Mouse (Mus musculus): Measurements from ENCODE around the gene Shc1. TPM values are rescaled to one million over a fixed set of nuclear protein-coding genes. Genes with fewer than 3 reads are reported as not detected.
A peak's percentile ranks its signal among the peaks of the same experiment; 100 is the strongest.

Shc1 gene
- total RNA-seq, 2 experiments from 2014 or later, result 42.9 to 55.1 TPM

DNA sequence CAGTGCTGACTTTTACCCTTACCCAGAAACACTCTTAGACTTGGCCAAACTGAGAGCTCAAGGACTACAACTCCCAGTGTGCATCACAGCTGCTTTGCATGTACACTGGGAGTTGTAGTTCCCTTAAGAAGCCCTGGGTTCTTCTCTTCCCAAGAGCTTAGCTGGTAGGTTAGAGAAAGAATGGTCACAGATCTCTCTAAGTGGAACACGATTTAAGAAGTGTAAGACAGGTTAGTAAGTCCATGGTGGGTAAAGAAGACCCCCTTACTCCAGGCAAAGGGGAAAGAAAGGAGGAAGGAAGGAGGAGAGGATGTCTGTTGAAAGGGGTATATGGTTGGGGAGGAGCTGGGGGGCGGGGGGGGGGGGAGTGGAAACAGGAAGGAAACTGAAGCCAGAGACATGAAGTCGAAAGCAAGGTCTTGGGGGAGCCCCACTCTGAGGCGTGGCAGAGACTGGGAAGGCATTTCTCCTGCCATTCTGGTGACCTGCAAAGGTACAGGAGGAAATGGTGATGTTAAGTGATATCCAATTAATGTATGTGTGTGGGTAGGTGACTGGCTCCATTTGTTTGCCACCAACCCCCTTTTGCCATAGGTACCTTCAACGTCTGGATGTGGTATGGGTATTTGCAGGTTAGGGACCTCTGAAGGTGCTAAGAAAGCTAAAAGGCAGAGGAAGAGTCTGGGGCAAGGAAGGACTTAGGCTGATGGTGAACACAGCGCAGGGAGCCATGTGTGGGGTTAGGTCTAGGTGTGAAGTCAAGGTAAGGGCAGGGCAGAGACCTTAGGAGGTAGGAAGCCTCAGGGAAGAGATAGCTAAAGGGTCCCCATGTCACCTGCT, 29.1 kb upstream of the Shc1 start:
- peak; percentile 19; the same call in 1 of the 2 replicates for ATAC-seq (ENCODE audit: poor library complexity, severe bottlenecking)

DNA sequence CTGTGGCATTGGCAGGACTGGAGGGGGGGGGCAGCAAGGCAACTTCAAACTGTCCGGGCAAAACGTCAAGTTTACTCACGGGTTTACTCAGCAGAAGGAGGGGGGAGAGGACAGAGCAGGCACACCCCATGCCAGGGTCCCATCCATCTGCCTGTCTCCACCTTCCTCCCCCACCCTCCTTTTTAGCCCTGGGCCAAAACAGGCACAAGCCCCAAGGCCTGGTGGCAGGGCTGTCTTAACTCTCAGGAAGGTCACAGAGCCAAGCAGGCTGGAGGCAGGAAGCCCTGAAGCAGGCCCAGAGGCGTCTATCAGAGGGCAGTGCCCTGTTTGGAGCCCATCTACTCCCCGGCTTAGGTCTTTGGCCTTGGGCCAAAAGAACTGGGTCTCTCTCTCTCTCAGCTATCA, 28.1 kb upstream of the Shc1 start:
- no peak for ATAC-seq (ENCODE audit: poor library complexity, severe bottlenecking)

DNA sequence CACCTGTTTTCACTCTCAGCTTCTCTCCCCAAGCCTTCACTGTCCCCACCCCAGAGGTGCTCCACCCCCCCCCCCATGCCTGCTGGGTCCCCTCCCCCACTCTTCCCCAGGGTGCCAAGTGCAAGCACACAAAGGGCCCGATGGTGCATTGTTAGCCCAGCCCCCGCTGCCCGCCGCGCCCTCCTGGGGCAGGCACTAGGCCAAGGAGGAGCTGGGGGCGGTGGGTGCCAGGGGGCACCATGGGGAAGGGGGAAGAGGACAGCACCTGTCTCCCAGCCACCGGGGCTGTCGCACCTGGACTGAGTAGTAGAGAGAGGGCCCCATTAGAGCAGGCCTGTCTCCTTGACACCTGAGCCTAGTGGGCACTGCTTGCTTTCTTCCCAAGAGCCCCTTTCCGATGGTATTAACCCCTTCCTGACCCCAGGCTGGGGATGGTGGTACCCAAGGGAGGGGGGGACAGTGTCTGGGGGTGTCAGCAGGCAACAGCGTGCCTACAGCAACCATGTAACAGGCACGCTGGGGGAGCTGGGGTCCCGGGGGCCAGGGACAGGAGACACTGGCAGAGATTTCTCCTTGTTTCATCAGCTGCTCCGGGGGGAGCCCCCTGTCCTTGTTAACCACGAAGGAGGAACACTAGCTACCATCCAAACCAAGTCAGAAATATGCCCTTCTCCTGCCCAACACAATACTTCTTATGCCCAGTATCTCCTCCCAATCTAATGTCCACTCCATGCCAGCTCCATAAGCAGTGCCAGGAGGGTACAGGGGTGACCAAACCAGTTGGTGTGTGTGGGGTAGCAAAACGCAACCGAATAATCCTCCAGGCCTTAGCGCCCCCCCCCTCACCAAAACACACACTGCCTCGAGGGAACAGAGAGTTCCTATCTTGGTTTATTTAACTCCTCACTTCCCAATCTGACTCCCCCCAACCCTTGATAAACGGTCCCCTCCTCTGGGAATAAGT, 27.3 kb upstream of the Shc1 start:
- ATAC-seq (ENCODE audit: poor library complexity, severe bottlenecking), result no peak

DNA sequence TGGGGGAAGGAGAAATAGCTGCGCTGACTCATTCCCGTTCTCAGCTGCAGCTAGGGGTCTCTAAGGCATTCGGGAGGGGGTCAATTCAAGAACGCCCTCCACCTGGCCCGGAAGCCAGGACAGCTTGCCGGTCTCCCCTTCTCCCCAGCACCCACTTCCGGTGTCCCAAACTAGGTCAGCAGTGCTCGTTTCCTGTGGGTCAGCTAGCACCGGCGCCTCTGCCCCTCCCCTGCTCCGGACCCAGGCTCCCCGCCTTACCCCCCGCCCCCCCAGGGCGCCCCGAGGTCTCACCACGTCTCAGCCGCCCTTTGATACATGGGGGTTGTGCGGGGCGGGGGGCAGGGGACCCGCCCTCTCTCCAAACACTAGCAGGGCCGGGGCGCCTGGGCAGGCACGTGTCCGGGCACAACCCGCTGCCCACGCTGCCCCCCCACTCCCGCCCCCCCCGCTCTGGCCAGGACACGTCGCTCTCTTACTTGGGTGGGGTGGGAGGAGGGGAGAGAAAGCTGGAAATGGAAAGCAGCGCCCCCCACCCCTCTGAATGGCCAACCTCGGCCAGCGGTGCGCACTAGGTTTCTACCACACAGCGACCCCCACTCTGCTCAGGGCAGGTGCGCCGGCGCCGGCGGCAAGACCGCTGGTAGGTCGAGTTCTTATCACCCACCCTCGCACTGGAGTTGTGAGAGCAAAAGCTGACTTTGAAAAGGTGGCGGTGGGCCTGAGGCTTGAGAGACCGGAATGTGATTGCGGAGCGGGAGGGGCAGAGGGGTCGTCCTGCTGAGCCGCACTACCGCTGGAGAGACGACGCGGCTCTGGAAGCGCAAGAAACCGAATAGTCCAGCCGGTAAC, 26.4 kb upstream of the Shc1 start:
- no peak for ATAC-seq (ENCODE audit: poor library complexity, severe bottlenecking)

DNA sequence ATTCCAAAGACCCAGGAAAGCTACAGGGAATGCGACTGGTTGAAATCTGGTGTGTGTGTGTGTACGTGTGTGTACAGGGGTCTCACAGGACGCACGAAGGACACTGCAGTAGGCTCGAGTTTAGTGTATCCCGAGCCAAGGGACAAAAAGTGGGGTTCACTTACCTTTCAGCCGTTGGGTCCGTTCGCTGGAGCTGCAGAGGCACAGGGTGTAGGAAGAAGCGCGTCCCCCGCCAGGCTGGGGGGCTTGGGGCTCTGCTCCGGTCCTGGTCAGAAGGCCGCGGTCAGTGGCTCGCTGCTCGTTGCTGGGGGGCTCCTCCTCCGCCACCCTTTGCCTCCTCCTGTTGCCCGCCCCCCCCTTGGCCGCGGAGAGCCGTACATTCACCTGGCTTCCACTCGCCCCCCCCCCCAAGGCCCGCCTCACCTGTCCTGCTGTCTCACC, 25.4 kb upstream of the Shc1 start:
- ATAC-seq (ENCODE audit: poor library complexity, severe bottlenecking), result no peak

DNA sequence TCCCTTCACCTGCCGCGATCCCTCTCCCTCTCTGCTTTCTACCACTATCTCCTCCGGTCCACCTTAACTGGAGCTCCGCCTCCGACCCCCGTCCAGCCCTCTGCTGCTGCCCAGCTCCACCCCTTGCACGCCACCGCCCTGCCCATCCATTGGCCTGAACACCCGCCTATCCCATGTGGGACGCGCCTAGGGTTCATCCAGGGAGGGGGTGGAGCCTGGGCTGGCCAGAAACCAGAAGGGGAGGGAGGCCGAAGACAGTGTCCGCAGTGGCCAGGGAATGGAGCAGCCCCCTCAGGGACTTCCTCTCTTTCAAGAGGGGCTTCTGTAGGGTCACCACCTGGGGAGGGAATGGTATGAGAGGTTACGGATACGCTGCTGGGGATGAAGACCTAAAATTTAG, 24.6 kb upstream of the Shc1 start:
- ATAC-seq (ENCODE audit: poor library complexity, severe bottlenecking), result peak; percentile 73

DNA sequence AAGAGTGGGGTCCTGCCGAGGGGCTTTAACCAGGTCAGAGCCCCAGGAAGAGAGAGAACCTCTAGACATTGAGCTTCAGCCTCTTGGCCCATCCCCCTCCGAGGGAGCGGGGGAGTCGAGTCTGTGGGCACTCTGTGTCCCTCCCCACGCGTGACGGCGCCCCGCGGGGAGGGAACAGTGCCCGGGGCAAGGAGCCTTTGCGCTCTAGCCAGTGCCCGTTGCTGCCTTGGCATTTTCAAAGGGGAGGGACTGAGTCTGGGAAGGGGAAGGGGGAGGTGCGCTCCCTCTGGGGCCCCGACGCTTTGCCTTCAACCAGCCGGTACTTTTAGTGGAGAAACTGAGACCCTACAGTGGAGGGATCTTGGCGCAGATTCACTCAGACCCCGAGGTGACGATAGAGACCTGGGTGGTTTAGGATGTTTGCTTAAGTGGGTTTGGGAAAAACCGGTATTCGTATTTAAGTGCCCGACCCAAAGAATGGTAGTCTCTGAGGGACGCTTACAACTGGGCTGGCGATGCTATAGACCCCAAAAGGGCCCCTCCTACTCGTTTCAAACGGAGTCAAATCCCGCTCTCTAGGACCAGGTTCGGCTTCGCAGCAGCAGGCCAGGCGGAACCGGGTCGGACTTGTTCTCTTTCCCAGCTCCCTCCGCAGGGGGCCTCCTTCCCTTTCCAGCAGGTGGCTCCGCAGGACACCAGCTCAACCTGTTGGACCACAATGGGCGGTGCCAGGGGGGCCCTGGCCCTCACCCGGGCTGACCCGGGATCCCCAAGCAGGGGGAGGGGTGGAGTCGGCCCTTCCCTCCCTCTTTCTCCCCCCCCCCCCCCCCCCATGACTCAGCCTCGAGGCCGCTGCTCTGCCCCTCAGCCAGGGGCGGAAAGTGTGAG, 24.0 kb upstream of the Shc1 start, which contains the start of gene Zbtb7b:
Zbtb7b (minus strand) TSS at position 771 of the 888 bp plus-strand sequence.
- peak; percentile 58 for ATAC-seq (ENCODE audit: poor library complexity, severe bottlenecking)

DNA sequence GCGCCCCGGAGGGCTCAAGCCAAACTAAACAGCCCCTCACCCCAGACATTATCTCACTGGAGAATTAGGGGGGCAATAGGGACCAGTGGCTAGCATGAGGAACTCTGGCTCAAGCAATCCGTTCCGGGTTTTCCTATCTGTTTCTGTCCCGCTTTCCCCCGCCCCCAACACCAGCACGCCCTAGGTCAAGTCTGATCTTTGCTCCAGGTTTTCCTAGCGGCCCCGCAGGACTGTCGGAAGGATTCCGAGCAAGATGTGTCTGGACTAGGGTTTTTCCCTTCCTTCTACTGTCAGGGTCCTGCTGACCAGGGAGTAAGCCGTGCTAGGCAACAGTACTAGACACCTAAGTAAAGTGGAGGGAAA, 23.4 kb upstream of the Shc1 start:
- ATAC-seq (ENCODE audit: poor library complexity, severe bottlenecking), result no peak

DNA sequence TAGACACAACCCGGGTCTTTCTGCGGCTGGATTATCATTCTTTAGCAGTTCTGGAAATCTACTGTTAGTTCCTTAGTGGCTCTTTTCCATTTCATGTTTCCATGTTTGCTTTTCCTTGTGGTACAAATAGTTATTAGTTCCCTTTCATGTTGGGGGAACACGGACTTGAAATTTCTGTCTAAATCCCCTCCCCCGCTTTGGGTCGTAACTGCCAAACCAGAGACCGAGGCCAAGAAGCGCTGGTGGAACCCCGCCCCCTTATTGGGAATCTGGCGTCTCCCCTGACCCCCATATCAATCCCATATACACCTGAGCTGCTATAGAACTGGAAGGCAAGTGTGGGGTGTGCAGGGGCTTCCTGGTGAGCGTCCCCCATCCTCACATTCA, 22.8 kb upstream of the Shc1 start:
- no peak for ATAC-seq (ENCODE audit: poor library complexity, severe bottlenecking)

DNA sequence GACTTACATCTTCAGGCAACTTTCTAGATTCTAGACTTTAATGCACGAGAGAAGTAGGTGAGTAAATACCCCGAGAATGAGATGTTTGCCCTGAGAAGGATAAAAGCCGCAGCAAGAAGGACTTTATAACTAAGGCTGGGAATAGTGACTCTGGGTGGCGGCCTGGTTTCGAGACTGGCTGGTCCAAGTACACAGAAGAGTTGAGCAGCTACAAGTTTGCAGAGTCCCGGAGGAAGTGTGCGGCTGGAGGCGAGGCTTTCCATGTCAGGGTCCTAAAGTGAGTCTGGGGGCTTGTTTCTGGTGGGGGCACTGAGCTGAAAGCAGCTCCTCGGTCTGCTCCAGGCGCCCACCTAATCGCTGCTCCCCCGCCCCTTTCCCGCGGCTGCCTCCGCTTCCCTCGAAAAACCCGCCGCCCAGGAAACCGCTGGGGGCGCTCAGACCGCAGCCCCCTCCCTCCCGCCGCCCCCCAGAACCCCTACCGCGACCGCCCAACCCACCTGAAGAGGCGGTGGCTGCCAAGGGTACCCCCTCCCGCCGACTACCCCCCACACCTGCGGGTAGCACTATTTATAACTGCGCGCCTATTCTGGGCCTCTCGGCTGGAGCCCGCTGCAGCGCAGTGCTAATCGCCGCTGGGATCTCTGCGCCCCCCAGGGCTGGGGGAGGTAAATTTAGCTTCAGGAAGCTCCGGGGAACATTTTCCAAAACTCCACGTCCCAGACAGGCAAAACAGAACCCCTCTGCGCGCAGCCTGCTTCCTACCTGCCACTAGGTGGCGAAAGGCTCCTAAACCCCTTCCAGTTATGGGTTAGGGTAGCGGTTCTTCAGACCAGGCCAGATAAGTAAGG, 22.2 kb upstream of the Shc1 start:
- ATAC-seq (ENCODE audit: poor library complexity, severe bottlenecking), result no peak

DNA sequence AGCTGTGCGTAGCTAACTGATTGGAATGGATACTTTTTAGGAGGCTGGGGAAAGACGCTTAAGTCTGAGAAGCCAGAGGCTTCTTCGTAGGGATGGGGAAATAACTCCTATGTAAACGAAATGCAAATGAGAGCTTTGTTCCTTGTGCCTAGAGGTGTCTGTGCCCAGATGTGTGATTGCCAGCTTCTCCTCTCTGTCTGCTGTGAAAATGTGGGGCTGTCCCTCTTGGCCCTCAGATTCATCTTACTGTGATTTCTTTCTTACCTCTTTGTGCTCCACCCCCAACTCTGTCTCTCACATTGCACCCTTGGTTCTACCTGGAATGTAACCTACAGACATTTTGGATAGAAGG, 21.6 kb upstream of the Shc1 start:
- ATAC-seq (ENCODE audit: poor library complexity, severe bottlenecking), result no peak

DNA sequence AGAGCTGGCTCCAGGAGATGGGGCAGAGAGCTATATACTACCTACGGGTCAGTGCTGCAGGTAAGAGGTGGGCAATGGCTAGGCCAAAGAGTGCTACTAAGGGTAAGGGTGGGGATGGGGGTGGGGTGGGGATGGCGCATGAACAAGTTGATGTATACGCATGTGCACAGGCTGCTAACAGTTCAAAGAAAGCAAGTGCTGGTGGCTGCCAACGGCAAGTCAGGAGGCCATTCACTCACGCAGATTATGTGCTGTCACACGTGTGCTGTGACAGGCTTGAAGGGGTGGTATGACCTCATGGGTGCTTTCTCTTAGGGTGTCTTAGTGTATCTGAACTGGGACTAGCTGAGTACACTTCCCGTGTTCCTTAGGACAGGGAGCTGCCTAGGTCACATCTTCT, 16.9 kb upstream of the Shc1 start:
- no peak for ATAC-seq (ENCODE audit: poor library complexity, severe bottlenecking)

DNA sequence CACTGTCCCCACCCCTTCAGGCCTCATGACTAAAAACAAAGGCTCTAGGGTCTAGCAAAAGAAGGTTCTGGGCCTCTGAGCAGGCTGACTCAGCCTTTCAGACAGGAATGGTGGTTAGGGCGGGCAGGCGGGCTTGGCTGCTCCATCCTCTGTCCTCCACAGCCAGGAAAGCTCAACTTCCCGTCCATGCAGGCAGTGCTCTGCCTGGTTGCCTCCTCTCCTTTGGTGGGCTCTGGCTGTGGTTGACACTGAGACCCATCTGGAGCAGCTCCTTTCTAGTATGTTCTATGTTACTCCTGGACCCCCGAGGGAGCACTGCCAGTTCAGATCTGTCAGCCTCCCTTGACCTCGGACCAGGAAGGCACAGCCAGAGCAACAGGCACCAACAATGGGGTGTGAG, 15.6 kb upstream of the Shc1 start, which contains the start of gene Lenep:
Lenep (minus strand) TSS at position 101 of the 400 bp plus-strand sequence.
- no peak for ATAC-seq (ENCODE audit: poor library complexity, severe bottlenecking)

DNA sequence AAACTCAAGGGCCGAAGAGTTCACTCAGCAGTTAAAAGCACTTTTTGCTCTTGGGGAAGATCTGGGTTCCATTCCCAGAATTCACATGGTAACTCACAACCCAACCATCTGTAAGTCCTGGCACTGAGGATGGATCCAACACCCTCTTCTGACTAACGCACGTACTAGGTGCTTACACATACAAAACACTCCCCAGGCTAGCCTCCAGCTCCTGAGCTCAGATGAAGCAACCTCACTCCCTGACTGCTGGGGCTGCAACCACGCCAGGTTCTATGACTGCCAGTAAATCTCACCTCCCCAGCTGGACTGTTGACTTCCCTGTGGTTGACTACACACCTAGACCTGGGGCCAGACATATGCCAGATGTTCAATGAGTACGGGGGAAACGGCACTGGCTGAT, 11.4 kb upstream of the Shc1 start:
- ATAC-seq (ENCODE audit: poor library complexity, severe bottlenecking), result no peak

DNA sequence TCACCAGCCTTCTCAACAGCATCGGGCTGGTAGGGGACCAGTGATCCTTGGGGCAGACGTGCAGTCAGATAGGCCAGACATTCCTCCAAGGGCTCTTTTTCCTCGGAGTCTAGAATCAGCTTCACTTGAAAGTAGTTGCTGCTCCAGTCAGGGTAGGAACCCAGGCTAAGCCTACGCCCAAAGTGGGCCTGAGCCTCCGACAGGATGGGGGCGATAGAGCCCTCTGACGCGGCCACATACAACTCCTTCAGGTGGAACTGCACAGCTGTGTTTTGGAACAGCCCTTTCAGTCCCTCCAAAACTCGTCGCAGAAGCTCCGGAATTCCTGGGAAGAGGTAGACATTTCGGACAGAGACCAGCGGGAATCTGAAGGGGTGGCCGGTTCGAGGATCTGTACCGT, 9.8 kb upstream of the Shc1 start:
- no peak for ATAC-seq (ENCODE audit: poor library complexity, severe bottlenecking)

DNA sequence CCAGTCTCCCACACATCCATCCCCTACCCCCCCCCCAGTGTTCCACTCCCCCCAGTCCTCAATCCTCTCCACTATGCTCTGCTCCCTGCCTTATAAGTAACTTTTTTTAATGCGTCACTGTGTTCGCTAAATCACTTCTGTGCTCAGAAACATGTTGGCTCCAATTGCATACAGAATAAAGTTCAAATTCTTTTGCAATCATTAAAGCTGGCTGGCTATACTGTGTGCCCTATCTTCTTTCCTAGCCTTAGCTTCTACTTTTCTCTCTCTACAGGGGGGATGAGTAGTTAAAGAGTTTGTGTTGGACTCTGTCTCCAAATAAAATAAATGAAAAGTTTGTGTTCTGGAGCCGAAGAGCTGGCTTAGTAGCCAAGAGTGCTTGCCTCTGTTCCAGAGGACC, 8.5 kb upstream of the Shc1 start:
- ATAC-seq (ENCODE audit: poor library complexity, severe bottlenecking), result no peak

DNA sequence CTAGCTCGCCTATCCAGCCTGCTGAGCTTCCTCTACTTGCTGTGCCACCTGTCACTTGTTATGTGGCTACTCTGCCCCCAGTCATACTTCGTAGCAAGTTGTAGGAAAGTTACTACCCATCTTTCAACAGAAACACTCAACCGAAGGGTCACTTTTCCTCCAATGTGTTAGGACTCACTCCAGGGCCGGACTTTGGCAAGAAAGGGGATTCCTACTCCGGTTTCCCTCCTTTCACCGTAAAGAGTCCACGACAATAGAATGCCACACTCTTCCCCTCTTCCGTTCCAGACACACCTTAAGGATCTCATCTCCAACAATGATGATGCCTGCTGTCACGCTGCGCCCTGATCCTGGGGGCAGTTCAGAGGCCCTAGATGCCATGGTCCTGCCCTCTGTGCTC, 7.4 kb upstream of the Shc1 start:
- no peak for ATAC-seq (ENCODE audit: poor library complexity, severe bottlenecking)

DNA sequence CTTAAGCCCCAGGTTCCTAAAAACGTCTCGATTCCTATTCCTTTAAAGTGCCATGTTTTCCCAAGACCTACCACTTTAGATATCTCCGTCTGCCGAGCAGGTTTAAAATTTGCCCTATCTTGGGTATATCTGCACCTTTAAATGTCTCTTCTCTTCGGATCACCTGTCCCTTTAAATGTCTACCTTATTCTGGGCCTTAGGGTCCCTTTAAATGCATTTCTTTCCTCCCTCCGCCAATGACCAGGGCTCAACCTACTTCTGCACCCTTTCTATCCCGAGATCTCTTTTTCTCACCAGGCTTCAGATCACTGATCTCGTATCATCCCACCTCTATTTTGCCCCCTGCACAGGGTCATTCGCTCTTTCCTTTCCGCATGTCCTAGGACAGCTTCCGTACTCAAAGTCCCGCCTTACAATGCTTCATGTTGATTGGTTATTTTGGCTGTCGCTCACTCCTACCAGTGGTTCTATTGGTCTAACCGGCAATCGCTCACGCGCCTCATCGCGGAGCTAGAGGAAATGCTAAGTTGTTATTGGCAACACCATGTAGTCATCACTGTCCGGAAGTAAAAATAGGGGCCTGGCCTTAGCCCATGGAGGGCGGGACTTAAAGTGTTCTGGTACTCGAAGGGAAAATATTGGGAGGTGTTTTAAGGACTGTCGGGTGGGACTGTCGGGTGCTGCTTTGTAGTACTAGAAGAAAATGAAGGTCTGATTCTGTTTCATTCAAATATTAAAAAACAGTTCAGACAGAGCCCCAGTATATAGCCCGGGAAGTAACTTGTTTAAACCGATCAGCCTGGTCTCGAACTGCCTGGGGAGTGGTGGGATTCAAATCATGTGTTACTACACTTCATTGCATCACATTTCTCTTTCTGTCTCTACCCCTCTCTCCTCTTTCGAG, 6.5 kb upstream of the Shc1 start, which contains the start of gene Flad1:
Flad1 (minus strand) TSS at position 381 of the 904 bp plus-strand sequence.
- ATAC-seq (ENCODE audit: poor library complexity, severe bottlenecking), result peak; percentile 100
